Mouse (Mus musculus) telencephalon, adult 2 months (tissue): ENCODE measurements around the gene Gm26741.
A peak's percentile ranks its signal among the peaks of the same experiment; 100 is the strongest.
"Not testable (repeated sequence)": the region's sequence is repeated elsewhere in the genome, so short reads cannot be mapped to it uniquely, and the experiment has no call there.

Experiments used
- DNase-seq: peaks from one replicate; pipeline ENCODE4 v3.0.0-alpha.2; 2011; ENCODE audit warnings: low read depth, low spot score

Gm26741 gene

GRCm38 (mm10) chr10:52358467-52358866 lies at the start of gene Gm26741:
TSS of gene Gm26741 (plus strand) at chr10:52358767.
- no peak for DNase-seq

- DNase-seq, result no peak
Measured at GRCm38 (mm10) chr10:52309196-52309595, 49.4 kb upstream of the Gm26741 start.

DNA sequence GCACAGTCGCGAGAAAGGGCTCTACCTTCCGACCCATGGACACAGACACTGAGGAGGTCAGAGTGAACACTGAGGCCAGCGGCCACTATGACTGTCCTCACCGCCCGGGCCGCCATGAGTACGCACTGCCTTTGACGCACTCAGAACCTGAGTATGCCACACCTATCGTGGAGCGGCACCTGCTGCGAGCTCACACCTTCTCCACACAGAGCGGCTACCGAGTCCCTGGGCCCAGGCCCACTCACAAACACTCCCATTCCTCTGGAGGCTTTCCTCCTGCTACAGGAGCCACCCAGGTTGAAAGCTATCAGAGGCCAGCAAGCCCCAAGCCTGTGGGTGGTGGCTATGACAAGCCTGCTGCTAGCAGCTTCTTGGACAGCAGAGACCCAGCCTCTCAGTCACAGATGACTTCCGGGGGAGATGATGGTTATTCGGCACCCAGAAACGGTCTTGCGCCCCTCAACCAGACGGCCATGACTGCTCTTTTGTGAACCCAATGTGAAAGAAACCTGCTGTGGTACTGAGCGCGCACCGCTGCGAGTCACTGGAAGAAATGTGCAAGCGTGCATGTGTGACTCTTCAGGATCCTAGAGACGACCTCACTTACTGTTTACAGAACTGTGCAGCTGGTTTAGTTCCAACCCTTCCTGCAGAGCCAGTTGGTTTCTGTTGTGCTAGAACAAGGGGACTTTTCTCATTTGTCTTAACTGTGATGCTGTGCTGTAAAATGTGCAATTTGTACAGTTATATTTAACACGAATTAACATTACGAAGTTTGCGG lies 38.9 kb upstream of the Gm26741 start:
- no peak for DNase-seq

DNA sequence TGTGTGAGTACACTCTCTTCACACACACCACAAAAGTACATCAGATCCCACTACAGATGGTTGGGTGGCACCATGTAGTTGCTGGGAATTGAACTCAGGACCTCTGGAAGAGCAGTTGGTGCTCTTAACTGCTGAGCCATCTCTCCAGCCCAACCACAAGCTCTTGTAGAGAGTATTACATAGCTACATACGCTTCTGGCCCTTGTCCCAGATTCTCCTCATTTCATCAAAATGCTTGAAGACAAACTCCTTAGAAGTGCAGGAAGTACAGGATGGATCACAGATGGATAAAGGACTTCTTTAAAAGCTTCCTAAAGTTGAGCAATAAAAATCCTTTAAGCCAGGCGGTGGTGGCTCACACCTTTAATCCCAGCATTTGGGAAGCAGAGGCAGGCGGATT lies 36.6 kb upstream of the Gm26741 start:
- no peak for DNase-seq

DNA sequence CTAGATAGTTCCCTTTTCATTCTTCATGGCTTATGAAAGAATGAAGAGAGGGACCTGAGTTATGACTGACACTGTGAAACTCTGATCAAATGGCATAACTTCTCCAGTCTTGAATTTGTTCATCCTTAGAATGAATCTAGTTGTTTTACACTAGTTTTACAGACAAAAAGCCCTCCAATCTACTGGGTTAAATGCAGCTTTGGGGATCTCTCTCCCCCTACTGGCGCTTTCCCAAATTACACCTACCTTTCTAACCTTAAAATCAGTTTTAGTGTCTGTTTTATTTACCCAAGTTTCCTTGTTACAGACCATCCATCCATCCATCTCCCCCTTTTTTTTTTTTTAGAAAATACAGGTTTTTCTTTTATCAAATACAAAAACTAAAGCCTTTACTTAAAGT lies 27.6 kb upstream of the Gm26741 start:
- DNase-seq, result peak; percentile 26

DNA sequence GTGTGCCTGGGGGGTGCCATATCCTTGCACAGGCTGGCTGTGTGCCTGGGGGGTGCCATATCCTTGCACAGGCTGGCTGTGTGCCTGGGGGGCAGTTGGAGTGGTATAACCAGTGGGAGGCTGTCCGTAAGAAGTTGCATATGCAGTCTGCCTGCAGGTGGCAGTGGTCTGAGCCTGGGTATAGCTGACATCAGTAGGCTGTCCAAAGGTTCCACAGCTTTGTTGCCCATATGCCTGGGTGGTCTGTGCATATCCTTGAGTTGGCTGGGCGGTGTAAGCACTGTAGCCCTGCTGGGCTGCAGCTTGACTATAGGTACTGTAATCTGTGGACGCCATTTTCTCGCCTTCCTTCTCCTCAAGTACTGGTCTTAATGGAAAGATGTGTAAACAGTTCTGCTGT lies 15.2 kb upstream of the Gm26741 start:
- not testable (repeated sequence) for DNase-seq

DNA sequence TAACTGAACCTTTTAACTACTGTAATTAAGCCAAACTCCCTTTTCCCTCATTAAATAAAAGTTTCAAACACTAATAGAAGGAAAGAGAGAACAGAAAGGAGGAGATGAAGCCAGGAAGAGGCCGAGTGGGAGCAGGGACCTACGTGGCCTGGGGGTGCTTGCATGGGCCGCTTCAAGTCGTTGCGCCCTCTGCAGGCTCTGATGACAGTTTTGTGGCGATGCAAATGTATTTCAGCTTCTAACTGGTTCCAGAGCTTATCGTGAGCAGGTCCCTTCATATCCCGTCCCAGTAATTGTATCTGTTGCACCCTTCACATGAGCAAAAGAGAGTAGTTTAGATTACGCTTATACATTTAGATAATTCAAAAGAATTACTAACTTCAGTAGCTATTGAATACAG lies 5.4 kb upstream of the Gm26741 start:
- DNase-seq, result no peak

DNA sequence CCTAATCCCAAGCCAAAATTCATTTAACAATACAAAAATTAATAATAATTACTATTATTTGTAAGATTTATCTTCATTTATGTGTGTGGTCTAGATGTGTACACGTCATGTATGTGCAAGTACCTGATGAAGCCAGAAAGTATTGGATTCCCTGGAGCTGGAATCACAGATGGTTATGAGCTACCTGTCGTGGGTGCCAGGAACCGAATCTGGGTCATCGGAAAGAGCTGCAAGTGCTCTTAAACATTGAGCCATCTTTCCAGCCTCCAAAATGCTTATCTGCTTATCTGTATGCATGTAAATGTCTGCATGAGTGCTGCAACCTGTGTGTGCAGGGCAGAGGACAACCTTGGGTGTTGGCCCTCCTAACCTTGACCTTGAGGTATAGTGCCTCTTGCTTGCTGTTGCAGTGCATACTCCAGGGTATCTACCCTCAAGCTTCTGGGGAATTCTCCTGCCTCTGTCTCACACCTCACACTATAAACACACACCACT lies 1.7 kb downstream of the Gm26741 start:
- DNase-seq, result no peak

GRCm38 (mm10) chr10:52360862-52361609 lies 2.5 kb downstream of the Gm26741 start:
- DNase-seq, result no peak

DNA sequence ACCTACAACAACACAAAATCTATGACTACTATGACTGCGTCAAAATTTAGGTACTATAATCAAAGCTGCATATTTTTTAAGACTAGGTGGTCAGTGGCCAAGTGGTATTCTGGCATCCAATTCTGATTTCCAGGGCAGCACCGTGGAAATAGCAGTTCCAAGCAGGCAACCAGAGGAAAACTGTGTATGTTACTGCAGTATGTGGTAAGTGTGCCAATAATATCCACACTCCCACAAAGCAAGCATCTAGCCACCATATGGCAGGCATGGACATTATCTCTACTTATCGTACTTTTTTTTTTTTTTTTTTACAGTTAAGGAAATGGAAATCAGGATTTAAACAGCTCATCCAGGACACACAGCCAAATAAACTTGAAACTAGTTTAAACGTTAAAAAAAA lies 9.8 kb downstream of the Gm26741 start:
- peak; percentile 51 for DNase-seq

GRCm38 (mm10) chr10:52373834-52374233 lies 15.3 kb downstream of the Gm26741 start:
- no peak for DNase-seq

- DNase-seq, result no peak
Measured at GRCm38 (mm10) chr10:52374651-52375050, 16.1 kb downstream of the Gm26741 start.

DNA sequence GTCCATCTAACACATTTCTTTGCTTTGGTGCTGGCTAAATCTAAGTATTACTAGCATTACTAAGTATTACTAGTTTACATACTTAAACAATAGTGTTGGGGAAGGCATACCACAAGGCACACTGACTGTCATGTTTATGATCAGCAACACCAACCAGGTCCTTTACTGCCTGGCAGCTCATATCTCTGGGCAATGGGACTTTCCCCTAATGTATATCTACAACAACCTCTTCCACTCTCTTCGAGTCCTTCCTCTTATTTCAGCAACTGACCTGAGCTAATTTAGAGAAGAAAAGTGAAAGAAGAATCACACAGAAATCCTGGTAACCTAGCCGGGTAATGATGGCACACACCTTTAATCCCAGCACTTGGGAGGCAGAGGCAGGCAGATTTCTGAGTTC lies 17.9 kb downstream of the Gm26741 start:
- no peak for DNase-seq

DNA sequence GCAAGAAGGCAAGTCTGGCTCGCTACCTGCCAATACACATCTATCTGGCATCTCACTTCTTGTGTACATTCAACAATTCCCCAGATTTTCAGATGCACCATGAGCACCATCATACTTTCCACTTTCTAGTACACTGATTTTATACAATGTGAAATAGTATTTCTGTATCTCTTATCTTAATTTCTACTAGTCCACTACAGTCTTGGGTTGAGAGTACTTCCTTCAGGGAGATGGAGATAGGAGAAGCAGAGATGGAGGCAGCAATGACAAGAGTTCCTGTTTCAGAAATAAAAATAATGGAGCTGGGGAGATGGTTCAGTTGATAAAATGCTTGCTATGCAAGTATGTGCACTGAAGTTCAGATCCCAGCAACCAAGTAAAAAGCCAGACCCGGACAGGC lies 19.2 kb downstream of the Gm26741 start:
- no peak for DNase-seq

DNA sequence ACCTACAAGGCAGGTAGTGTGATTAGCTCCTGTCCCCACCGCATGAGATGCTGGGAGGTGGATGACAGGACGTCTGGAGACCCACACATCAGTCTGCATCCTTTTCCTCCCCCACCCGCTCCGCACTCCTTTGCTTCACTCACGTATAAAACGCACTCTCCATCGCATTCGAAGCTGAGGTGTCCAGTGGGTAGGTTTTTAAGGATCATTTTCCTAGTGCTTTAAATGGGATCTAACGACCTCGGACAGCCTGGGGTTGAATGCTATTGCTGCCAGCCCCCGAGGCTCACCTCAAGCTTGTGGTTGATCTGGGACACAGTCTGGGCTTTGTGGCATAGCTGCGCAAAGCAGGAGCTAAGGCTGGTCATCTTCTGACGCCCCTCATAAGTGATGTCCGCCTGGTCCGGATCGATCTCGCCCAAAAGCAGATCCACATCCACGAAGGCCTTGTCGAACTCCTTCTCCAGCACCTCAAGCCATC lies 22.8 kb downstream of the Gm26741 start:
- no peak for DNase-seq

DNA sequence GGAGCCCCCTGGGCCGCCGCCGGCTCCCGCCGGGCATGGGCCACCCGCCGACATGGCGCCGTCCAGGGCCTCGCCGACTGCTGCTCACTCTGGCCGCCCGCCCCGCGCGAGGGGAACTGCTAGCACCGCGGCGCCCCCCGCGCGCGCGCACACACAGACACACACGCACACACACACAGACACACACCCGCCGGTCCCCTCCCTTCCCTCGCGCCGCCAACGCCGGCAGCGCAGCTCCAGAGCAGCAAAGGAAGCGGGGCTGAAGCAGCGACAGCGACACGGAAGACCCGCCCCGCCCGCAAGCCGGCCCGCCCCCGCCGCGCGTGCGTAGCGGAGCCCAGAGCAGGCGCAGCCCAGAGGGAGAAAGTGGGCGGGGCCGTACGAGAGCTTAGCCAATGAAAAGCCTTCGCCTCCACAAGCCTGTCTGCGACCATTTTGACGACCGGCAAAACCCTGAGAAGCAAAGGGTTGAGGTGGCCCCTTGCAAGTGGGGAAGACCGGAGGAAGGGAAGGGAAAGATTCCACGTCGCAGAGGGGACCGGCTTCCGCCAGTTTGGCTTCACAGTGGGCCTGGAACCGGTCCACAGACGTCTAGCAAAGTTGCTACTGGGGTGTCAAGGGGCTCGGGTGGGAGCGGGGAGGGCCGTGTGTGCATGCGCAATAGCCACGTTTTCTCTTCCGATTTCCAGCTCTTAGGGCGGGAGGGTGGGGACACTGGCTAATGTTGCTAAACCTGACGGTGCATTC lies 23.5 kb downstream of the Gm26741 start, which contains the start of gene Gopc:
Gene Gopc (minus strand): TSS at position 280 of the 747 bp plus-strand sequence.
- peak; percentile 95 for DNase-seq

GRCm38 (mm10) chr10:52383022-52383421 lies 24.5 kb downstream of the Gm26741 start:
- DNase-seq, result no peak

DNA sequence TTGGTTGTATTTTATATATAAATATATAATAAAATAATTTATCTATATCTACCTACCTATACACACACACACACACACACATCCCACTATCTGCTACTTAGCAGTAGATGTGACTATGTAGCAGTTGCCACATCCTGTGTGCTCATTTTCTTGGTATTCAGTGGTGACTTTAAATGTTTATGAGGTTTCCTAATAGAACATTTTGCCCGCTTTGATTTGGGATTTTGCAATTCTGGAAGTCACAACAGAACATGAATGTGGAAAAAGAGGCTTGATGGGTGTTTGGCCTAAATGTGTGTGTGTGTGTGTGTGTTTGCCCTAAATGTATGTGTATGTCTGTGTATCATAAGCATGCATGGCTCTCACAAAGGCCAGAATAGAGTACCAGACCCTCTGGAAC lies 25.0 kb downstream of the Gm26741 start:
- no peak for DNase-seq

- no peak for DNase-seq
Measured at GRCm38 (mm10) chr10:52384823-52385610, 26.4 kb downstream of the Gm26741 start.

DNA sequence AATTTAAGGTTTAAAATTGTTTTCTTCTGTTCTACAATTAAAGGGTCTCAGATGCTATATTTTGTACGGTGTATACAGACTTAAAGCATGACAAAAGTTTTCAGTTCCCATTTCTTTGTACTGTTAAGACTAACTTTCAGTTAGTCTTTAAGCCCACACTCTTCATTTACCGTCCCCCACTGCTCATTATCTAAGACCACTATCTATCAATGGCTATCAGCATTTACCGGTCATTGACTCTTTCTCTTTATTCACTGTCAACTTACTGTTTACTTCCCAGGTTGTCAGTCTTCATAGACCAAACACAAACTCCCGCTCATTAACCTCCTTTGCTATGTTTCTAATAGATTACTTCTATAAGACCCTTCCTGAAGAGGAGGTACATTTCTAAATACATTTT lies 28.6 kb downstream of the Gm26741 start:
- DNase-seq, result no peak

DNA sequence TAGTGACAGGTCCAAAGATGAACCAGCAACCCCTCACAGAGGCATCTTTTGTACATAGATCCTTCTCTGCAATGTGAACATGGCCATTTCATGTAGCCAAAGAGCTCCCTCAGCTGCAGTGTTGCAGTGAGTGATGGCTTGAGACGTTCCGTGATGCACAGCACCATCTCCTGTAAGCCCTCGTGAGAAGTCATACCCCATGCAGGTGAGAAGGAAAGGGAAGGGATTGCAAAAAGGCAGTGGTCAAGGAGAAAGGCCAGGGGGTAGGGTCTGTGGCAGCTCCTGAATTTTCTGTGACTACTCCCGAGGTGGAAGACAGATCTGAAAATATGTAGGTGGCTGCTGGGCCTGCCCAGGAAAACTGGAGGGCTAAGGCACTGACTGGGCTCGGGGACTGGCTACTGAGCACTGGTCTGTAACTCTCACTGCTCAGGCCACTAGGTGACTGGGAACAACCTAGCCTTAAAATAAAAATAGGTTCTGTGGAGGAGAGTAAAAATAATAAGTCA lies 30.4 kb downstream of the Gm26741 start, which contains the start of gene Nepn:
Gene Nepn (plus strand): TSS at position 51 of the 509 bp plus-strand sequence.
- no peak for DNase-seq
